Mouse (Mus musculus) adrenal gland, postnatal 14 days (tissue): Measurements from ENCODE around the gene Vmn1r224. TPM values are rescaled to one million over a fixed set of nuclear protein-coding genes. Genes with fewer than 3 reads are reported as not detected.

Experiments used
- DNase-seq: peaks from one replicate; pipeline ENCODE4 v3.0.0; 2021; ENCODE audit warnings: mixed read lengths
- long read RNA-seq, 2 experiments: library from polyadenylated mRNA; stranded (forward); transcript quantifications; one replicate each; pipeline ENCODE4 v2.0.0; 2021
- total RNA-seq: library from RNA; stranded (reverse); gene quantifications from 2 replicates; pipeline ENCODE4 v1.2.3, GENCODE M21; 2021

The Vmn1r224 gene
- not detected in 2 replicates for total RNA-seq
- long read RNA-seq, experiment 1: 0 reads
- long read RNA-seq, experiment 2: 0 reads

- no peak for DNase-seq
Measured at GRCm38 (mm10) chr17:20413846-20414245, at the start of gene Vmn1r224. Vmn1r224 (plus strand) TSS chr17:20414146.

- no peak for DNase-seq
Measured at GRCm38 (mm10) chr17:20399105-20399504, 14.8 kb upstream of the Vmn1r224 start.

DNA sequence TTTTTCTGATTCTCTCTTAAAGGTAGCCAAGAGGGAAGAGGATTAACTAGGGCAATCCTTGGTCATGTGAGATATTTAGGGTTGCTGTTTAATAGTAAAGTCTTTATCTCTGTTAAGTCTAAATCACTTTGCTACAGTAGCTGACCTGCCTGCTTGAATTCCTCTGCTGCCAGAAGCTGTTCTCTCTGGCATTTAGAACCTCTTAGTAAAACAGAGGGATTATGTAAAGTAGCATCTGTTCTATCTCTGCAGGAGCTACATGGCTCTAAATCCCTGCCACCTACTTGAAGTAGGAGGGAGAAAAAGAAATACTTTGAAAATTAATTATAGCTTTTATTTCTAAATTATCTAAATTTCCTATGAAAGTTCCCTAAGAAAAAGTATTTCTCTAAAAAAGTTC lies 25.3 kb downstream of the Vmn1r224 start:
- DNase-seq: no peak

GRCm38 (mm10) chr17:20473311-20473710 lies 59.4 kb downstream of the Vmn1r224 start:
- DNase-seq: no peak

Other genes starting within 250 kb of the Vmn1r224 start
- gene Fpr-rs6, start 231.0 kb upstream of the Vmn1r224 start, total RNA-seq: not detected in 2 replicates
- gene Vmn2r105, start 179.1 kb upstream of the Vmn1r224 start, total RNA-seq: not detected in 2 replicates
- not detected in 2 replicates for gene Vmn2r106, start 128.6 kb upstream of the Vmn1r224 start, total RNA-seq
- gene Vmn2r107, start 68.9 kb upstream of the Vmn1r224 start, total RNA-seq: not detected in 2 replicates
- gene Vmn2r108, start 67.2 kb downstream of the Vmn1r224 start, total RNA-seq: not detected in 2 replicates
- not detected in 2 replicates for gene Vmn1r225, start 84.0 kb downstream of the Vmn1r224 start, total RNA-seq
- gene Vmn2r109, start 150.6 kb downstream of the Vmn1r224 start, total RNA-seq: not detected in 2 replicates
- gene Vmn2r110, start 182.3 kb downstream of the Vmn1r224 start, total RNA-seq: not detected in 2 replicates
- gene Fpr-rs3, start 210.7 kb downstream of the Vmn1r224 start, total RNA-seq: not detected in 2 replicates